ENCODE assay signal across 16 mouse cellular contexts in genomic region chr9:9194496-9194895, GRCm38 (mm10). TPM values are rescaled to one million over a fixed set of nuclear protein-coding genes. Genes with fewer than 3 reads are reported as not detected.
"Had no signal": no experiment of that assay in that cellular context is flagged by ENCODE, and none has a peak within 500 bp of the region (broad histone marks: within the 10 kb centered on the region; RNA-seq: fewer than 3 reads in every experiment).

No protein-coding gene starts in this region.

- H3K9ac ChIP-seq: limb, embryonic 13.5 days; liver, embryonic 15.5 days had no signal

- H3K9me3 ChIP-seq: limb, embryonic 13.5 days; liver, embryonic 15.5 days had no signal

- ATAC-seq: lung, postnatal 0 days had no signal

- H3K4me3 ChIP-seq: layer of hippocampus, adult 2 months; limb, embryonic 13.5 days; liver, embryonic 15.5 days had no signal

- H3K36me3 ChIP-seq: limb, embryonic 13.5 days; liver, embryonic 15.5 days had no signal

- H3K27ac ChIP-seq: layer of hippocampus, adult 2 months; limb, embryonic 13.5 days; liver, embryonic 15.5 days had no signal

- H3K4me1 ChIP-seq: liver, embryonic 15.5 days had no signal

- DNase-seq: kidney, adult 11 months; kidney, adult 9 months; kidney, postnatal 10 days; kidney, postnatal 4 days; lung, adult 2 months; lung, postnatal 36 days; midbrain, embryonic 14.5 days; right cerebral cortex, adult 18-20 months; right cerebral cortex, postnatal 25 days; thymus, postnatal 14 days had no signal

- H3K4me2 ChIP-seq: limb, embryonic 13.5 days; liver, embryonic 11.5 days; liver, embryonic 15.5 days had no signal

- H3K27me3 ChIP-seq: limb, embryonic 13.5 days; liver, embryonic 15.5 days had no signal

RNA-seq across cellular contexts. Expression of gene Arhgap42, which starts 44.4 kb away (rescaled TPM):
- total RNA-seq: monocyte, adult 5-6 weeks had no signal
